Mouse (Mus musculus) kidney, postnatal 0 days (tissue): Measurements from ENCODE around the gene Far1. TPM values are rescaled to one million over a fixed set of nuclear protein-coding genes. Genes with fewer than 3 reads are reported as not detected.

Source experiments
- ATAC-seq: fragments of 200-750 bp; cut with Nextera tagmentation; replicated peaks from 2 replicates; pipeline ENCODE4 v1.8.0; 2017; ENCODE audit warnings: low read depth, moderate number of reproducible peaks, moderate TSS enrichment, moderate library complexity; ENCODE audit not compliant: low FRiP score
- DNase-seq: peaks from one replicate; pipeline ENCODE4 v3.0.0-alpha.2; 2016; ENCODE audit warnings: low spot score
- H3K27ac ChIP-seq: fragments of 300-500 bp; sonication (generic); 2 replicates; pipeline ENCODE4 v1.5.1; 2014; ENCODE audit warnings: mild to moderate bottlenecking
- H3K27me3 ChIP-seq: fragments of 300-500 bp; sonication (generic); 2 replicates; pipeline ENCODE4 v1.6.1; 2014; ENCODE audit warnings: low read length, mixed read lengths; ENCODE audit not compliant: insufficient read depth
- H3K36me3 ChIP-seq: fragments of 300-500 bp; sonication (generic); 2 replicates; pipeline ENCODE4 v1.6.1; 2014; ENCODE audit warnings: low read length, mixed read lengths; ENCODE audit not compliant: insufficient read depth
- H3K4me1 ChIP-seq: fragments of 300-500 bp; sonication (generic); replicated peaks from 2 replicates; pipeline ENCODE4 v1.6.1; 2014; ENCODE audit warnings: antibody characterized with exemption, low read length, mixed read lengths; ENCODE audit not compliant: insufficient read depth
- H3K4me2 ChIP-seq: fragments of 300-500 bp; sonication (generic); 2 replicates; pipeline ENCODE4 v1.6.1; 2014; ENCODE audit warnings: mild to moderate bottlenecking, low read length, moderate library complexity, mixed read lengths
- H3K4me3 ChIP-seq: fragments of 300-500 bp; sonication (generic); replicated peaks from 2 replicates; pipeline ENCODE4 v1.5.1; 2014; ENCODE audit warnings: low read depth, low read length
- H3K9ac ChIP-seq: fragments of 300-500 bp; sonication (generic); 2 replicates; pipeline ENCODE4 v1.6.1; 2014; ENCODE audit warnings: low read depth, low read length
- H3K9me3 ChIP-seq: fragments of 300-500 bp; sonication (generic); replicated peaks from 2 replicates; pipeline ENCODE4 v1.6.1; 2016; ENCODE audit warnings: low read length, inconsistent platforms, mixed read lengths
- CTCF ChIP-seq: IDR thresholded peaks from 2 replicates; pipeline ENCODE4 v1.5.1; 2016; ENCODE audit warnings: antibody characterized with exemption, low read depth, mild to moderate bottlenecking, moderate library complexity
- WGBS: fragments of 180-500 bp; shearing (Covaris S2); extraction: QIAGEN DNeasy Blood & Tissue Kit; methylation state at CpG from one replicate; pipeline ENCODE4 v1.1.7; 2014; 5-methylcytosine and 5-hydroxymethylcytosine counted together
- polyA plus RNA-seq: library from polyadenylated mRNA; unstranded; fragments of >200 nt; fragmentation: Nextera tagmentation; extraction: Ambion mirVana; gene quantifications from 2 replicates; pipeline ENCODE4 v1.2.1, GENCODE M21; 2015

The Far1 gene
- polyA plus RNA-seq, 1 experiment from 2014 or later = 80.4 TPM

GRCm38 (mm10) chr7:113614198-113614927 is 100.7 kb downstream of the Far1 start:
- H3K9ac ChIP-seq = no peak overlapping the region
- no peaks in the 10 kb centered on the region for H3K27me3 ChIP-seq
- no peak overlapping the region for H3K27ac ChIP-seq
- no peaks in the 10 kb centered on the region for H3K36me3 ChIP-seq
- no peak overlapping the region for H3K4me3 ChIP-seq
- WGBS = 84% methylated on average over 10 of the region's 10 CpGs
- H3K4me2 ChIP-seq = no peak overlapping the region
- no peak for ATAC-seq
- no peak for TF ChIP-seq CTCF
- no peaks in the 10 kb centered on the region for H3K9me3 ChIP-seq
- no peak for DNase-seq
- no peaks in the 10 kb centered on the region for H3K4me1 ChIP-seq

GRCm38 (mm10) chr7:113619166-113619565 is 105.5 kb downstream of the Far1 start:
- Histone ChIP-seq H3K4me1 (no peaks in the 10 kb centered on the region), H3K36me3 (no peaks in the 10 kb centered on the region), H3K9me3 (no peaks in the 10 kb centered on the region), H3K9ac (no peak overlapping the region), H3K27ac (no peak overlapping the region), H3K4me3 (no peak overlapping the region), H3K27me3 (no peaks in the 10 kb centered on the region), H3K4me2 (no peak overlapping the region)
- ATAC-seq (no peak), DNase-seq (no peak)
- WGBS = 82% methylated on average over 2 of the region's 2 CpGs
- TF ChIP-seq CTCF = no peak

- Histone ChIP-seq H3K4me1 (no peaks in the 10 kb centered on the region), H3K27ac (no peak overlapping the region), H3K36me3 (no peaks in the 10 kb centered on the region), H3K9ac (no peak overlapping the region), H3K27me3 (no peaks in the 10 kb centered on the region), H3K9me3 (no peaks in the 10 kb centered on the region), H3K4me3 (no peak overlapping the region), H3K4me2 (no peak overlapping the region)
- no peak for DNase-seq
- 83% methylated on average over 9 of the region's 9 CpGs for WGBS
- no peak for ATAC-seq
- no peak for TF ChIP-seq CTCF
These were observed 106.1 kb downstream of the Far1 start for GRCm38 (mm10) chr7:113619768-113620167.

Other genes with a start within 250 kb of the Far1 start
- 20.2 and 20.4 TPM in 2 replicates for gene Btbd10, start 144.4 kb upstream of the Far1 start, polyA plus RNA-seq
- gene Pth, start 125.3 kb upstream of the Far1 start, polyA plus RNA-seq = not detected in 2 replicates